Mouse (Mus musculus) embryonic fibroblast, embryonic 13.5 days (primary cell): ENCODE data around the gene Ski.

ENCODE experiments used
- CTCF ChIP-seq: IDR thresholded peaks from 2 replicates; pipeline ENCODE4 v1.5.1; 2011; ENCODE audit warnings: mild to moderate bottlenecking, control low read depth, low read length, moderate library complexity, borderline replicate concordance; ENCODE audit not compliant: insufficient read depth
- POLR2A ChIP-seq: IDR thresholded peaks from 2 replicates; pipeline ENCODE4 v1.6.1; 2011; ENCODE audit warnings: low read depth, mild to moderate bottlenecking, control low read depth, low read length, moderate library complexity

DNA sequence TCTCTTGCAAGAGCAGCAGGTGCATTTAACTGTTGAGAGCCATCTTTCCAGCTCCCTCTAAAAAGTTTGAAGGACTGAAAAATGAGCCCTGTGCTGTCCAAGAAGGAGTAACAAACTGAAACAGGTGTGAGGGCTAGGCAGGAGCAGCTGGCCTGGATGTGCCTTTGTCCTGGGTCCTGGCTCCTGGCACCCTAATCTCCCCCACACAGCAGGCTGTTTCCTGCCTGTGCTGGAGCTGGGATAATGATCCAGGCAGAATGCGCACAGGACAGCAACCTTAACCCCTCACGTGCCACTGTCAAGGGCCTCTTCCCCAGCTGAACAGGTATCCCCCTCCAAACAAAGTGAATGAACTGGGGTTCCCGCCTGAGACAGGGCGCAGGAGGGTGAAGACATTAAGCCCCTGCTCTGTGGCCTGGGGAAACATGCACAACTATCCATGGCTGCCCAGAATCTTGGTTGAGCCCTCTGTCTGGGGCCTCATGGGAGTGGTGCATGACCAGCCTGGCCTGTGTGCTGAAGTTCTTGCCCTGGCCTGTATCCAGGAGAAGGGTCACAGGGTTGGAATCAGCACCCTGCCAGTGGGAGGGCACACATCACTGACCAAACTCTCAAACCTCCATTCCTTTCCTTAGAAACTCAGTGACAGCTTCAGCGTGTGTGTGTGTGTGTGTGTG lies 86.3 kb downstream of the Ski start:
- no peak for TF ChIP-seq CTCF
- TF ChIP-seq POLR2A, result no peak
